Mouse (Mus musculus) midbrain, embryonic 14.5 days (tissue): ENCODE data around the gene Robo2. TPM values are rescaled to one million over a fixed set of nuclear protein-coding genes. Genes with fewer than 3 reads are reported as not detected.

Experiments
- ATAC-seq: fragments of 200-750 bp; cut with Nextera tagmentation; 2 replicates; pipeline ENCODE4 v1.8.0; 2017; ENCODE audit warnings: moderate number of reproducible peaks, moderate library complexity; ENCODE audit not compliant: low FRiP score, low TSS enrichment
- DNase-seq: peaks from one replicate; pipeline ENCODE4 v3.0.0-alpha.2; 2015
- H3K27ac ChIP-seq: fragments of 300-500 bp; sonication (generic); replicated peaks from 2 replicates; pipeline ENCODE4 v1.5.1; 2014; ENCODE audit warnings: mild to moderate bottlenecking, low read depth, low read length, moderate library complexity
- H3K27me3 ChIP-seq: fragments of 300-500 bp; sonication (generic); 2 replicates; pipeline ENCODE4 v1.6.1; 2014; ENCODE audit warnings: low read length, control low read depth, mixed read lengths; ENCODE audit not compliant: control insufficient read depth, insufficient read depth
- H3K36me3 ChIP-seq: fragments of 300-500 bp; sonication (generic); 2 replicates; pipeline ENCODE4 v1.6.1; 2014; ENCODE audit warnings: low read length, control low read depth; ENCODE audit not compliant: control insufficient read depth, insufficient read depth
- H3K4me1 ChIP-seq: fragments of 300-500 bp; sonication (generic); 2 replicates; pipeline ENCODE4 v1.6.1; 2014; ENCODE audit warnings: mild to moderate bottlenecking, antibody characterized with exemption, low read length, control low read depth; ENCODE audit not compliant: control insufficient read depth, insufficient read depth
- H3K4me2 ChIP-seq: fragments of 300-500 bp; sonication (generic); 2 replicates; pipeline ENCODE4 v1.6.1; 2014; ENCODE audit warnings: mild to moderate bottlenecking, low read length, moderate library complexity
- H3K4me3 ChIP-seq: fragments of 300-500 bp; sonication (generic); replicated peaks from 2 replicates; pipeline ENCODE4 v1.5.1; 2014; ENCODE audit warnings: low read depth, low read length
- H3K9ac ChIP-seq: fragments of 300-500 bp; sonication (generic); replicated peaks from 2 replicates; pipeline ENCODE4 v1.6.1; 2014; ENCODE audit warnings: mild to moderate bottlenecking, low read length, moderate library complexity
- H3K9me3 ChIP-seq: fragments of 300-500 bp; sonication (generic); 2 replicates; pipeline ENCODE4 v1.6.1; 2016; ENCODE audit warnings: low read length, control low read depth, mixed read lengths; ENCODE audit not compliant: control insufficient read depth
- WGBS: fragments of 180-500 bp; shearing (Covaris S2); extraction: QIAGEN DNeasy Blood & Tissue Kit; methylation state at CpG from one replicate; pipeline ENCODE4 v1.1.7; 2014; 5-methylcytosine and 5-hydroxymethylcytosine counted together
- polyA plus RNA-seq: library from polyadenylated mRNA; unstranded; fragments of >200 nt; fragmentation: Nextera tagmentation; extraction: Ambion mirVana; gene quantifications from 2 replicates; pipeline ENCODE4 v1.2.1, GENCODE M21; 2014

The Robo2 gene
- polyA plus RNA-seq, 1 experiment from 2014 or later: 123 TPM

DNA sequence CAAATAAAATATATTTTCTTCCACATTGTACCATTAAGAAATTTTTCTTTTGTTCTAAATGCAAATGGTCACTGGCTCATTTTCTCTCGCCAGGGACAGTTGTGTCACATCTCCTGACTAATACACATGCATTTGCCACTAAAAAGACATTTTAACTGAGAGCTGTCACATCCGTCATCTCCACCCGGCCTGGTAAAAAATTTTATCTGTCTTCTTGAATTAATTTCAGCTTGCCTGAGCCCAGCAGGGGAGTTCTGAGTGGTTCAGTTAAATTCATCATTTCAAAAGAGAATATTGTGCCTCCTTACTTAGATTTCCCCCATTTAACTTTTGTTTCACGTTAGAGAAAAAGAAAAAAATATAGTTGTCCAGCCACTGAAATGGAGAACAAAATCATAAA lies 98.4 kb downstream of the Robo2 start:
- peak; percentile 53 for DNase-seq

DNA sequence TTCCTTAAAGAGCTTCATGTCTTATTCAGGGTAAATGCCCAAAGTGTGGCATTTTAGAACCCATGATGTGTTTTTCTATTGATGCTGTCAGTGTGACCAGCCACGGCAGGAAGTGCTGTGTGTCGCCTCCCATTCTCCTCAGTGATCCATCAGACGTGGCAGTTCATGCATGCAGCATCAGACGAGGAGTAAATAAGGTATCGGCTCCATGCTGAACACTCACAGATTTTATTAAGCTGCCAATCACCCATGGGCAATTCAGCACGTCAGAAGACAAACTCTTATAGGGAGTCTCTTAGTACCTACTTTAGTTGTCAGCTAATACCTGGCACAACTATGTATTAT lies 104.1 kb downstream of the Robo2 start:
- no peak overlapping the region for H3K4me3 ChIP-seq
- no peak overlapping the region for H3K27ac ChIP-seq
- ATAC-seq (no peak), DNase-seq (no peak)
- no peaks in the 10 kb centered on the region for H3K36me3 ChIP-seq
- no peaks in the 10 kb centered on the region for H3K27me3 ChIP-seq
- no peaks in the 10 kb centered on the region for H3K4me1 ChIP-seq
- H3K9ac ChIP-seq: no peak overlapping the region
- no peaks in the 10 kb centered on the region for H3K9me3 ChIP-seq
- WGBS: 22% methylated on average over 6 of the region's 6 CpGs
- no peak overlapping the region for H3K4me2 ChIP-seq

More for the DNA sequence above, 98.4 kb downstream of the Robo2 start:
- no peak for ATAC-seq
- Histone ChIP-seq H3K9me3 (no peaks in the 10 kb centered on the region), H3K4me1 (peaks cover 19% of the 10 kb centered on the region; the same call in 1 of the 2 replicates), H3K9ac (no peak overlapping the region), H3K27ac (no peak overlapping the region), H3K27me3 (no peaks in the 10 kb centered on the region), H3K4me2 (no peak overlapping the region), H3K36me3 (no peaks in the 10 kb centered on the region), H3K4me3 (no peak overlapping the region)
- 28% methylated on average over 4 of the region's 4 CpGs for WGBS

DNA sequence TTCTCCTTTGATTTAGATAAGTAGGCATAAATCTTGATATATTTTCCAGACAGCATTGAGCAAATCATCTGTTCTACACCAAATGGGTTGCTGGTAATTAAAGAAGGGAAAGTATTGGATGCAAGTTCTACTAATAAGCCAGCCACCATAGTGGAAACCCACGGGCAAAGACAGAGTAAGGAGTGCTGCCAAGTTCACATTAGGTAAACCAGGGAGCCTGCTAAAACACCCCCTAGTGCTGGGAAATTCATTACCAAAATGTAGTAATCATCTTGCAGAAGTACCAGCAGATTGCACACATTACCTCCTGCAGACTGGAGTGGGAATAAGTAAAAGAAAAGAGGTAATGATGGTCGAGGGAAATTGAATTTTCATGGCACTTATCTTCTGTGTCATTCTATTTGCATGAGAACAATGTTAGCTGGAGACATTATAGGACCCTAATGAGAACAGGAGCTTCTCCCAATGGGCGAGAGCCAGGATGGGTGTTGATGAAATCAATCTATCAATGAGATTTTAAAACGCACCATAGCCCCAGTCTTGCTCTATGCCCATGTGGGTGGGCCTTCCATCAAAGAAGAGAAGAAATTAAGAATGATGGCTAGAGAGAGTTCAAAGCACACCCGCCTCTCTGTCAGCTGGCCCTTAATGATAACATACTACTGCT lies 104.6 kb downstream of the Robo2 start:
- H3K9me3 ChIP-seq: no peaks in the 10 kb centered on the region
- no peaks in the 10 kb centered on the region for H3K36me3 ChIP-seq
- H3K4me2 ChIP-seq: no peak overlapping the region
- 41% methylated on average over 5 of the region's 5 CpGs for WGBS
- no peak for ATAC-seq
- no peak overlapping the region for H3K9ac ChIP-seq
- no peaks in the 10 kb centered on the region for H3K4me1 ChIP-seq
- H3K27me3 ChIP-seq: no peaks in the 10 kb centered on the region
- DNase-seq: no peak
- H3K4me3 ChIP-seq: no peak overlapping the region
- H3K27ac ChIP-seq: no peak overlapping the region

DNA sequence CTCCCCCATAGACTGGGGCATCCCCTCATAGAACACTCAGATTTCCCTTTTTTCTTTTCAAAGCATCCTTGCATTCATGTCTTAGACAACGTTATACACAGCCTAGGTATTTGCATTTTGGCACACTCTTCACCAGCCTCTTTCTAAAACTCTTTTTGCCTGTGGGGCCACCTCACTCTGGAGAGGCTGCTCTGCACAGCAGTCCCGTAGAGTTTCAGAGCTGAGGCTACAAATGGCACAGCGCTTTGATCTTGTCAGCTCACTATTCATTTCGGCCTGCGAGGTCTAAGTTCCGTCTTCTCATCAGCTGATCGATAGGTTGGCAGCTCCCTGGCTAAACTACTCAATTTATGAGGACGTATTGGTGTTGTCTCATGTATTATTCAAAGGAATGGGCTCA lies 123.7 kb downstream of the Robo2 start:
- Histone ChIP-seq H3K9ac (no peak overlapping the region), H3K4me1 (no peaks in the 10 kb centered on the region), H3K9me3 (no peaks in the 10 kb centered on the region), H3K36me3 (no peaks in the 10 kb centered on the region), H3K27me3 (no peaks in the 10 kb centered on the region), H3K4me2 (no peak overlapping the region), H3K27ac (no peak overlapping the region), H3K4me3 (no peak overlapping the region)
- DNase-seq (peak; percentile 26), ATAC-seq (0 out of 2 replicates have a peak, but pooled peaks have one; percentile 6)
- 55% methylated on average over 8 of the region's 8 CpGs for WGBS

DNA sequence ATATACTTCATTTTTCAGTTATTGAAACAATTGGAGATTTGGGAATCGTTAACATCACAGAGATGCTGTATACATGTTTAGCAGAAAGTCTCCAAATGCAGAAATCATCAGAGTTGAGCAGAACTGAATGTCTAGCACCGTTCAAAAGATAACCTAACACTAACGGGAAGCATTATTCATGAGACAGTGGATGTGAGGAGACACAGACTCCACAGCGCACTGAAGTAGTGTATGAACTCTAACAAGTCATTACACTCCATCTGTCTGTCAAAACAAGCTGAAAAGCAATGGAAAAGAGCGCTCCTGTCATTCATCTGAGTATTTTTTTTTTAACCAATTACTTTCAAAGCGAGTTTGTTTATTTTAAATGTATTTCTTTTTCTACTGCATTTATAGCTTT lies 129.1 kb downstream of the Robo2 start:
- DNase-seq (no peak), ATAC-seq (no peak)
- Histone ChIP-seq H3K27ac (no peak overlapping the region), H3K27me3 (no peaks in the 10 kb centered on the region), H3K36me3 (no peaks in the 10 kb centered on the region), H3K4me2 (no peak overlapping the region), H3K4me1 (no peaks in the 10 kb centered on the region), H3K9me3 (no peaks in the 10 kb centered on the region), H3K9ac (no peak overlapping the region), H3K4me3 (no peak overlapping the region)
- WGBS: 71% methylated on average over 6 of the region's 6 CpGs

DNA sequence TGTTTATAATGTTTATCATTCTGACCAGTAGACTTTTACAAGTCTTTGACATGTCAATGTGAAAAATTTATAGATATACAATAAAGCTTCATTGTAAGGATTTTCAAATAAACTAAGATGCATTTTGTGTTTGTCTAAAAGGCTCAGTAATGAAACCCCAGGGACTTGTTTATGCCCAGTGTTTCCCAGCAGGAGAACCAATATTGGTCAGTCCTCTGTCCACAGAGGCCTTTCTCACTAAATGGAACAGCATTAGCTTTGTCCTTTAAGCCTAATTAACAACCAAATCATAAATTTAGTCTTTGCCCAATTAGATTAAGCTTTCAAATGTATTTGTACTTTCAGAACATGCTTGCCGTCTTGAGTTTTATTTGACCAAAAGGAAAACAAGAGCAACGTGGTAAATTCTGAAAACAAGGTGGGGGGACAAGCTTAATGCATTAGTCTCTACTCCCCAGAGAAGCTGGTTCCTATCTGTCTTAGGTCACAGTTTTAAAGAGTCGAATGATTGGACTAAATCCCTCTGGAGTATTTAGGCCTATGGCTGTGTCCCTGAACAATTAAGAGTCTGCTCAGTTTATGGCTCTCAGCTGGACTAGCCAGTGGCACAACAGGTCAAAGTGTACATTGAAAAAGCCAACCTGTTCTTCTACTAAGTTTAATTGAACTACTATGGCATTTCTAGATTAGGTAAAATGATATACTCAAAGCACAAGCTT lies 134.6 kb downstream of the Robo2 start:
- no peak overlapping the region for H3K4me3 ChIP-seq
- 73% methylated on average over 3 of the region's 3 CpGs for WGBS
- no peak overlapping the region for H3K9ac ChIP-seq
- no peak overlapping the region for H3K27ac ChIP-seq
- ATAC-seq (no peak), DNase-seq (no peak)
- H3K36me3 ChIP-seq: no peaks in the 10 kb centered on the region
- no peaks in the 10 kb centered on the region for H3K4me1 ChIP-seq
- no peak overlapping the region for H3K4me2 ChIP-seq
- no peaks in the 10 kb centered on the region for H3K9me3 ChIP-seq
- H3K27me3 ChIP-seq: no peaks in the 10 kb centered on the region

DNA sequence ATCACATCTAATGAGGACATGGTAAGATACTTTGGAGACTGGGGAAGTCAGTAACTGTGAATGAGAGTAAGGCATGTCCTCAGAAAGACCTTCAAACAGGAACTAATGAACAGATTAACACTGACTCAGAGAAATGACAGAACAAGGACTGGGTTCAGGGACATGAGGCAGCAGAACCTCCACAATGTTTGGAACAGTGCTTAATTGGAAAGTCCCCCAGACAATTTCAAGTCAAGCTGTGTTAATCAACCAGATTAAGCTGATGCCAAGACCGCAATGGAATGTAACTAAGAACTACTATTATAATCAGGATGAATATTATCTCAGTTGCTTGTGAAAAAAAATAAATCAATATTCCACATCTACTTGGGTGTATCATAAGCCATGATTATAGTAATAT lies 137.0 kb downstream of the Robo2 start:
- no peaks in the 10 kb centered on the region for H3K36me3 ChIP-seq
- H3K9me3 ChIP-seq: no peaks in the 10 kb centered on the region
- H3K9ac ChIP-seq: no peak overlapping the region
- no peaks in the 10 kb centered on the region for H3K27me3 ChIP-seq
- ATAC-seq: no peak
- H3K4me2 ChIP-seq: no peak overlapping the region
- no peaks in the 10 kb centered on the region for H3K4me1 ChIP-seq
- no peak overlapping the region for H3K4me3 ChIP-seq
- no peak for DNase-seq
- WGBS: 98% methylated on average over 1 of the region's 1 CpGs
- no peak overlapping the region for H3K27ac ChIP-seq

DNA sequence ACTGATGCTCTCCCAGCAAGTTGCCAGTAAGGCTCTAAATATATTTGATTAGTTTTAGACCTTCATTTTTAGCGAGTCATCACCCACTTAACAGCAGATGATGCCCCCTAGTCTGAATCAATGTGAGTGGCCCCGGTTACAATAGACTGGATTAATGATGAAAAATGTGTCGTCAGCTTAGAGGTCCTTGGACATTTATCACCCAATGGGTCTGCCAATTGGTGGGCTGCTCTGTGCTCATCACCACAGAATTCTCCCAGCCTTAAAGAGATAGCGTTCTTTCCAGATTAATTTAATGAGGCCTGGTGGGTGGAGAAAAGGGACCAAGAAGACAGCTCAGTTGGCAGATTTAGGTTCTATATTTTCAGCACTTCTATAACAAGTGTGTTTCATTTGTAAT lies 138.6 kb downstream of the Robo2 start:
- Histone ChIP-seq H3K36me3 (no peaks in the 10 kb centered on the region), H3K4me2 (no peak overlapping the region), H3K27me3 (no peaks in the 10 kb centered on the region), H3K9me3 (no peaks in the 10 kb centered on the region), H3K4me1 (no peaks in the 10 kb centered on the region), H3K4me3 (no peak overlapping the region), H3K27ac (no peak overlapping the region), H3K9ac (no peak overlapping the region)
- DNase-seq (no peak), ATAC-seq (no peak)
- WGBS: 74% methylated on average over 4 of the region's 4 CpGs

DNA sequence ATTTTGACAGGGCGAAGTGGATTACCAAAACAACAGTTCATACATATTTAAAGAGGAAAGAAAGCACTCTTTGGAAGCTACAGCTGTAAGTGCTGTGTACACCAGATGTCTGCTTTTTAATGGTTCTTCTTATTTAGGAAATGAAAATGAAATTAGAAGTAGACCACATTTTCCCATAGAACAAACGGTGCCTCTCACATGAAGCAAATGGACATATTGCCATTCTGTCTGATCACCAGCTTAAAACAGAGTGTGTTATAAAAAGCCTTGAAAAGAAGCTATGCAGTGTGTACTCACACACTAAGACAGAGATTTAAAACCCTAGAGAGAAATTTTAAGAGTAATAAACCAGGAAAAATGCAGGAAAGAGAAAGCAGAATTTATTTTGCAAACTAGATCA lies 153.4 kb downstream of the Robo2 start:
- no peak for DNase-seq
- H3K27me3 ChIP-seq: no peaks in the 10 kb centered on the region
- H3K9ac ChIP-seq: no peak overlapping the region
- no peaks in the 10 kb centered on the region for H3K9me3 ChIP-seq
- no peak overlapping the region for H3K4me3 ChIP-seq
- H3K36me3 ChIP-seq: no peaks in the 10 kb centered on the region
- no peak overlapping the region for H3K27ac ChIP-seq
- no peaks in the 10 kb centered on the region for H3K4me1 ChIP-seq
- ATAC-seq: no peak
- H3K4me2 ChIP-seq: no peak overlapping the region
- 62% methylated on average over 2 of the region's 2 CpGs for WGBS
